Mouse (Mus musculus) layer of hippocampus, adult 2 months (tissue): Measurements from ENCODE around the gene Mcts1. TPM values are rescaled to one million over a fixed set of nuclear protein-coding genes. Genes with fewer than 3 reads are reported as not detected.
A peak's percentile ranks its signal among the peaks of the same experiment; 100 is the strongest.

Source experiments
- DNase-seq, 2 experiments: peaks; one replicate each; pipeline ENCODE4 v3.0.0; 2022; ENCODE audit warnings: low spot score in 2 of 2
- H3K27ac ChIP-seq: fragments of 200-600 bp; 2 replicates; pipeline ENCODE4 v1.8.1; 2022
- H3K4me3 ChIP-seq: fragments of 200-600 bp; 2 replicates; pipeline ENCODE4 v1.8.1; 2022; ENCODE audit warnings: mild to moderate bottlenecking
- CTCF ChIP-seq: fragments of 200-600 bp; conservative IDR thresholded peaks from 2 replicates; pipeline ENCODE4 v1.8.1; 2022; ENCODE audit warnings: antibody characterized with exemption, mild to moderate bottlenecking, moderate library complexity
- long read RNA-seq, 2 experiments: library from polyadenylated mRNA; stranded (forward); transcript quantifications; one replicate each; pipeline ENCODE4 v2.0.0; 2021; ENCODE audit warnings: borderline mapping rate in 2 of 2
- total RNA-seq, 2 experiments: library from RNA; stranded (reverse); gene quantifications; 2 replicates each; pipeline ENCODE4 v1.2.3; 2021

Mcts1 gene
- total RNA-seq: 10 to 100 TPM; 83.9 to 92.8 TPM
- long read RNA-seq, experiment 1, transcript Mcts1-201 (6 exons, 783 nt): major isoform, 14 of 61 reads
- long read RNA-seq, experiment 1, partial matches to known transcripts: 25 of 61 reads
- long read RNA-seq, experiment 1, other reads (novel, unspliced or antisense): 22 of 61 reads
- long read RNA-seq, experiment 2, transcript Mcts1-201 (6 exons, 783 nt): major isoform, 33 of 96 reads
- long read RNA-seq, experiment 2, partial matches to known transcripts: 37 of 96 reads
- long read RNA-seq, experiment 2, other reads (novel, unspliced or antisense): 26 of 96 reads

DNA sequence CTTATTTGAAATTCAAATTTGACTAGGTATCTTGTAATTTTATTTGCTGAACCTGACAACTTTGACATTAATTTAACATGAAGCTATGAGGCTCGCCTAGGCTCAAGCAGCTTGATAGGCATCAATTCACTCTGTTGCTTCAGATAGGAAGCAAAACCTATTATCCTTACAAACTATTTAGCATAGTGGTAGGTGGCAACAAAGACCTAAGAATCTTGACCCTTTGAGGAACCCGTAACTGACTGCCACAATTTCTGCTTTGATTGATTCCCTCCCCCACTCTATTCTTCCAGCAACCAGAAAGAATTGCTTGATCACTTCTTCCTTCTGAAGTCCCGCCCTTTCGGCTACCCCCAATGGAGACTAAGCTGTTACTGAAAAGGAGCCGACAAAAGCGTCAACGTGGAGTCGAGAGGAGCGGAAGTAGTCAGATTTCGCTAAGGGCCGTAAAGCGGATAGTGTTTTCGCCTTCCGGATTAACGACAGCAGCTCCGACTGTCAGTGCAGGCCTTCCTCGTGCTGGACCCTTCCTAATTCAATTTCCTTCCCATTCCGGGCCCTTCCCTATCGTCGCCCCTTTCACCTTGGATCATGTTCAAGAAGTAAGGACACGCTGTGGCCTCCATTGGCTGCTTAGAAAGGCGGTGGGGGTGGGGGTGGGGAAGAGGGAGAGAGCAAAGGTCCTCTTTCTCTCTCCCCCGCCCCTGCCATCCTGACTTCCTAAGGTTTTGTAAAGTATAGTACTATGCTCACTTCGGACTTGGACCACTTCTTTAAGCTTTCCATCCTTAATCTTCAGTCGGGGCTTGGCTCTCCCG is at the start of gene Mcts1:
TSS of gene Mcts1 (plus strand) at position 402 of the 818 bp plus-strand sequence.
- Histone ChIP-seq H3K27ac (peak within 1 kb of the TSS; percentile 83), H3K4me3 (peak within 1 kb of the TSS; percentile 65)
- TF ChIP-seq CTCF: no peak
- peak; percentile 71 to 85 for DNase-seq

GRCm38 (mm10) chrX:38553255-38553654 is 47.1 kb upstream of the Mcts1 start:
- no peak overlapping the region for H3K27ac ChIP-seq
- H3K4me3 ChIP-seq: no peak overlapping the region
- DNase-seq: no peak
- no peak for TF ChIP-seq CTCF

DNA sequence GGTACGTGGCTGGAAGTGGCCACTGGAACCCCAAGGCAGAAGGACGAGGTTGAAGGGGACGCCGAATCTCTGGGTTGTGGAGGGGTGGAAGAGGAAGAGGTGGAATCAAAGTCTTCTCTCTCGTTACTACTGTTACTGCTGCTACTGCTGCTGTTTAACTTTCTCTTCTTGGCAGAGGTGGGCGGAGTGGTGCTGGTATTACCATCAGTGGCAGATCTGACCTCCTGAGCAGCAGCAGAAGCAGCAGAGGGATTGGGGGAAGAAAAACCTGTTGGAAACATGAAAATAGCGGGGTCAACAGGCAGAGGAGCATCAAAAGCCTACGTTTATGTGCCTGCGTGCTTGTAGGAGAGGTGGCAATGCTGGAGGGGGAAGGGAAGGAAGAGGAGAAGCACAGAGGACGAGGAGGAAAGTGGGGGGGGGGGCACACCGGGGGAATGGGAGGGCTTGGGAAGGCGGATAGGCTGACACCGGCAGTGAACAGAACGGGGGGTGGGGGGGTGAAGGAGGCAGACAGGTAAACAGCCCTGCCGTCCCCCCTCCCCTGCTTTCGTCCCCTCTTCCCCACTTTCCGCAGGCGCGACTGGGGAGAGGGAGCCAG is 36.3 kb upstream of the Mcts1 start:
- peak overlapping the region; percentile 74 for H3K4me3 ChIP-seq
- peak overlapping the region; percentile 97 for H3K27ac ChIP-seq
- DNase-seq: peak; percentile 11 to 14
- no peak for TF ChIP-seq CTCF

DNA sequence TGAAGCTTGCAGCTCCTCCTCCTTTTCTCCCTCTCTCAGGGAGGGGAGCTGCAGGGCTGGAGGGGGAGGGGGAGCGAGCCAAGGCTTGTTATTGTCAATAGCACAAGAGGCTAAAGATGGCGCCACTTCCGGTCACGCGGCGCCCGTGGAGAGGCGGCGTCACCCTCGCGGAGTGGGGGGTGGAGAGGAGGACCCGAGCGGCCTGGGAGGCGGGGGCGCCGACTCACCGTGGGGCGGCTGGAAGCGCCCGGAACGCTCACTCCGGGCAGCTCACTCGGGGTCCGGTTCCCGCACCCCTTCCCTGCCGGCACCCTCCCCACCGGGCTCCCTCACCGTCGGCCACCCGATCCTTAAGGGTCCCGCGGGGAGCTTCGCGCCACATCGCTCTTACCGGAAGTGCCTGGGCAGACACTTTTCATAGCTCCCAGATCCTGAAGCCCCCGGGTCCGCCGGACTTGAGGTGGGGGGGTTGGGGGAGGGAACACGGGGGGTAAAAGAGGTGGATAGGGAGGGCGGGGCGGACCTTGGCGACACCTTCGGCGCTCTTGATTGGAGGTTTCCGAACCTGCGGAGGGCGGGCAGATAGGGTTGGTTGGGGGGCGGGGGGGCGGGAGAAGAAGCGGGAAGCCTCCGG is 35.7 kb upstream of the Mcts1 start:
- Histone ChIP-seq H3K27ac (peak overlapping the region; percentile 97), H3K4me3 (peak overlapping the region; percentile 74)
- peak; percentile 85 to 91 for DNase-seq
- no peak for TF ChIP-seq CTCF

GRCm38 (mm10) chrX:38565176-38565542 is 35.2 kb upstream of the Mcts1 start:
- DNase-seq: no peak
- peak overlapping the region; percentile 97; the same call in 1 of the 2 replicates for H3K27ac ChIP-seq
- no peak for TF ChIP-seq CTCF
- peak overlapping the region; percentile 74 for H3K4me3 ChIP-seq

DNA sequence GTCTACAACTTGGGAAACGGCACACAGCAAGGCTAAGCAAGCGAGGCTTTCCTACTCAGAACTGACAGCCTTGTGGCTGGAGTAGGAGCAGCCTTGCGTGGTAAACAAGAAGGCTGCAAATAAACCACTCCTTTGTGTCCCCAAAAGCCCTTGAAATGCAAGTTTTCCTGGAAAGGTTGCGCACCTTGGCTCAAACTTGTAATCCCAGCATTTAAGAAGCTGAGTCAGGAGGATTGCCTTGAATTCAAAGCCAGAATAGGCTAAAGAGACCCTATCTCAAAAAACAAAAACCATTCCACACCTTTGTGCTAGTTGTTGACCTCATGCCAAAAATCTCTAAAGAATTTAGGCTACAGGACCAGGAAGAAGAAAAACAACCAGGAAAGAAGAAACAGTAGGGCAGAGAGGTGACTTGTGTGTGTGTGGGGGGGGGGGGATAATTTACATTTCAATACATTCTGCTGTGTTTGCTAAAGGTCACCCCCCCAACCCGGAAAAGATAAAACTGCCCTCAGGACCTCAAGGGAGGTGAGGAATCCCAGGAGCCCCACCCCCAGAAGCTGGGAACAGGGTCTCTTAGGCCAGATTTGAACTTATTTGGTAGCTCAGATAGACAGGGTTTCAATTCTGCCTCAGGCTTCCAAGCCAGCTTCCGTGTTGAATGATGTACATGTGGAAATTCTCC is 33.7 kb upstream of the Mcts1 start:
- no peak overlapping the region for H3K4me3 ChIP-seq
- DNase-seq: no peak
- H3K27ac ChIP-seq: no peak overlapping the region
- TF ChIP-seq CTCF: no peak

- Histone ChIP-seq H3K4me3 (no peak within 1 kb of the TSS), H3K27ac (no peak within 1 kb of the TSS)
- no peak for DNase-seq
- TF ChIP-seq CTCF: no peak
These were observed 24.3 kb upstream of the Mcts1 start, which contains the start of gene Cul4b for GRCm38 (mm10) chrX:38576078-38576477. Cul4b (minus strand) TSS chrX:38576196.

- TF ChIP-seq CTCF: no peak
- no peak for DNase-seq
- no peak overlapping the region for H3K27ac ChIP-seq
- H3K4me3 ChIP-seq: no peak overlapping the region
These were observed 19.2 kb upstream of the Mcts1 start for GRCm38 (mm10) chrX:38581140-38581539.

DNA sequence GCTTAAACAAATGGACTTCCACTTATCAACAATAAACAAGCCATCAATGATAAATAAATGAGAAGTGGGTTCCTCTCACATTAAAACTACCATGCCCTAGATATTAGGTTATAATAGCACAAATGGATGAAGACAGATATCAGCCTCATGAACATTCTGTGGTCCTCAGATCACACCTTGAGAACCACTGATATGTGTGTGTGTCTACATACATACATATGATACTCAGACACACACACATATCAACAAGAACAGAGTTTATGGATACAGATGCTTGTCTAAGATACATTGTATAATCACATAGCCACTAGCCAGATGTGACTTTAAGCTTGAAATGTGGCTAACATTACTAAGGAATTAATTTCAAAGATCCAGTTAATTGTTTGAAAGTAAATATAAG is 17.1 kb upstream of the Mcts1 start:
- Histone ChIP-seq H3K27ac (no peak overlapping the region), H3K4me3 (no peak overlapping the region)
- DNase-seq: no peak
- no peak for TF ChIP-seq CTCF

GRCm38 (mm10) chrX:38589827-38590226 is 10.6 kb upstream of the Mcts1 start:
- DNase-seq: no peak
- Histone ChIP-seq H3K4me3 (no peak overlapping the region), H3K27ac (no peak overlapping the region)
- TF ChIP-seq CTCF: no peak

DNA sequence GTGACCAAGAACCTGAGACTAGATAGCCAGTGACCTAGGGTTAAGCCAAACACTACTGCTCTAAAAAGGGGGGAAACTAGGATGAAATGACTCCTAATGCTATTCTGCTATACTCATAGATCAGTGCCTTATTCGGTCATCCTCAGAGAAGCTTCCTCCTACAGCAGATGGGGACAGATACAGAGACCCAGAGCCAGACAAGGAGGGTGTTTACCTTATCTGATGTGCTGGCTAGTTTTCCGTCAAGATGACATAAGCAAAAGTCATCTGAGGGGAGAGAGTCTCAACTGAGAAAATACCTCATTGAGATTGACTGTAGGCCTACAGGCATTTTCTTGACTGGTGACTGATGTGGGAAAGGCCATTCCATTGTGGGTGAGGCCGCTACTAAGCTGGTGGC is 8.6 kb upstream of the Mcts1 start:
- Histone ChIP-seq H3K4me3 (no peak overlapping the region), H3K27ac (no peak overlapping the region)
- DNase-seq: no peak
- TF ChIP-seq CTCF: no peak

GRCm38 (mm10) chrX:38593180-38593889 is 7.0 kb upstream of the Mcts1 start:
- DNase-seq: no peak
- no peak for TF ChIP-seq CTCF
- H3K4me3 ChIP-seq: no peak overlapping the region
- H3K27ac ChIP-seq: no peak overlapping the region
